12 mouse cellular contexts compared by ENCODE assay signal in the genomic region with DNA sequence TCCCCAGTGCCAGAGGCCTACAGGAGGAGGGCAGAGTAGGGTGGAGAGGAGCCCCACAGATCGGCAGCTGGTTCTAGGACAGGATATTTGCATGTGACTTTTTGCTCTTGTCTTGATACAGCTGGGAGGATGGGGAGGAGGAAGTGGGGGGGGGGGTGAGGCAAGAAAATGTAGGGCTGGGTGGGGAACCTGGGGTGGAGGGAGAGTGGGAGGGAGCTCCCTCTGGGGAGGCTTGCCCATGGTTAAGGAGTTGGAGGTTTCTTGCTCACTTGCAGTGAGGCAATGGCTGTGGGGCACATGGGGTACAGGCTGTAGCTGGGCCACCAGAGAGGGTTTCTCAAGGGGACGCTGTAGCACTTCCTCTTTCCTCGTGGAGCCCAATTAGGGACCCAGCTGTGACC. TPM values are rescaled to one million over a fixed set of nuclear protein-coding genes. Genes with fewer than 3 reads are reported as not detected.
DNase-seq lines count a peak whose midpoint lies in the region; ATAC-seq and TF ChIP-seq lines count a peak whose summit lies in the region.
"Had no signal": no experiment of that assay in that cellular context is flagged by ENCODE, and none has a peak within 500 bp of the region (broad histone marks: within the 10 kb centered on the region; RNA-seq: fewer than 3 reads in every experiment).

No protein-coding gene starts in this region.

- no peak overlapping the region for H3K27ac ChIP-seq in limb, embryonic 13.5 days
- H3K27ac ChIP-seq: midbrain, embryonic 10.5 days had no signal

- H3K4me3 ChIP-seq in E14TG2a.4 (replicated peaks; ENCODE audit: low read length), result peak overlapping the region; percentile 98
- no peak overlapping the region for H3K4me3 ChIP-seq in limb, embryonic 13.5 days

- H3K4me1 ChIP-seq in E14TG2a.4 (replicated peaks; ENCODE audit: low read depth, low read length), result peaks cover 81% of the 10 kb centered on the region
- peaks cover 32% of the 10 kb centered on the region for H3K4me1 ChIP-seq in limb, embryonic 13.5 days

- intact Hi-C loops in heart, postnatal 36 days (cut with DNase I), result no loop called here

- peaks cover 60% of the 10 kb centered on the region for H3K36me3 ChIP-seq in E14TG2a.4 (ENCODE audit: insufficient read depth, low read length)
- H3K36me3 ChIP-seq in limb, embryonic 13.5 days, result peaks cover 35% of the 10 kb centered on the region

- peak; percentile 97 for DNase-seq in heart, adult 11 months
- no peak for DNase-seq in heart, postnatal 36 days
- DNase-seq in left cerebral cortex, adult 8-10 months (ENCODE audit: low spot score in 2 of 2), result no peak
- DNase-seq in adrenal gland, adult 2 months, result no peak
- DNase-seq in ovary, postnatal 14 days (ENCODE audit: low spot score), result no peak
- DNase-seq: kidney, adult 9 months had no signal

- 59% methylated on average over 3 of the region's 3 CpGs for WGBS in limb, embryonic 13.5 days

- peak overlapping the region; percentile 53; the same call in 1 of the 2 replicates for H3K9ac ChIP-seq in limb, embryonic 13.5 days

- peak overlapping the region; percentile 86; the same call in 1 of the 2 replicates for H3K4me2 ChIP-seq in limb, embryonic 13.5 days (replicated peaks)

- H3K9me3 ChIP-seq in E14TG2a.4 (ENCODE audit: low read length), result no peaks in the 10 kb centered on the region
- H3K9me3 ChIP-seq in limb, embryonic 13.5 days, result no peaks in the 10 kb centered on the region
- H3K9me3 ChIP-seq: midbrain, embryonic 10.5 days had no signal

- H3K27me3 ChIP-seq in E14TG2a.4 (ENCODE audit: insufficient read depth, low read length), result no peaks in the 10 kb centered on the region
- H3K27me3 ChIP-seq in limb, embryonic 13.5 days, result no peaks in the 10 kb centered on the region
- H3K27me3 ChIP-seq: Patski had no signal

- no peak for TF ChIP-seq CTCF in E14TG2a.4 (conservative IDR thresholded peaks at IDR 0.05; ENCODE audit: low read length)

- ATAC-seq in limb, embryonic 13.5 days (ENCODE audit: low FRiP score, low read depth), result no peak
- ATAC-seq in neutrophil, adult 5-6 weeks (ENCODE audit: extremely low read depth, insufficient number of reproducible peaks, low FRiP score, poor library complexity, severe bottlenecking), result peak; percentile 49
- ATAC-seq: Patski had no signal

RNA-seq across cellular contexts. Expression of a gene that starts 2.7 kb away (rescaled TPM):
- 10 to 100 TPM; 17.6 to 18.1 TPM for total RNA-seq in heart, postnatal 36 days (2021)
- polyA plus RNA-seq in limb, embryonic 13.5 days (2015; fragmentation: Nextera tagmentation; extraction: Ambion mirVana), result 48.1 and 50.1 TPM in 2 replicates
- 362 and 371 TPM in 2 replicates for total RNA-seq in neutrophil, adult 5-6 weeks (2017)
- 10 to 100 TPM; 60.0 to 65.3 (median 61.9) TPM for total RNA-seq in left cerebral cortex, adult 8-10 months (2022)
- 10 to 100 TPM; 28.4 to 36.5 TPM for total RNA-seq in adrenal gland, adult 2 months (2021)
- 48.5 and 70.5 TPM in 2 replicates for polyA plus RNA-seq in adrenal gland, adult 2 months (2012; rRNA removed)

RNA-seq across cellular contexts. Expression of a gene that starts 16.5 kb away (rescaled TPM):
- under 1 TPM; 0.58 to 0.70 TPM for total RNA-seq in heart, postnatal 36 days (2021)
- 0.79 and 0.87 TPM in 2 replicates for polyA plus RNA-seq in limb, embryonic 13.5 days (2015; fragmentation: Nextera tagmentation; extraction: Ambion mirVana)
- total RNA-seq in neutrophil, adult 5-6 weeks (2017), result 12.3 and 14.1 TPM in 2 replicates
- 10 to 100 TPM; 50.8 to 62.7 (median 59.7) TPM for total RNA-seq in left cerebral cortex, adult 8-10 months (2022)
- total RNA-seq in adrenal gland, adult 2 months (2021), result 1 to 10 TPM; 1.5 to 4.1 TPM
- 59.0 and 66.3 TPM in 2 replicates for polyA plus RNA-seq in adrenal gland, adult 2 months (2012; rRNA removed)

RNA-seq across cellular contexts. Expression of a gene that starts 20.9 kb away (rescaled TPM):
- total RNA-seq in heart, postnatal 36 days (2021), result not detected
- polyA plus RNA-seq in limb, embryonic 13.5 days (2015; fragmentation: Nextera tagmentation; extraction: Ambion mirVana), result 0.08 and 0.51 TPM in 2 replicates
- 2.6 and 2.8 TPM in 2 replicates for total RNA-seq in neutrophil, adult 5-6 weeks (2017)
- under 1 TPM; 0.39 to 0.98 (median 0.75) TPM for total RNA-seq in left cerebral cortex, adult 8-10 months (2022)
- total RNA-seq in adrenal gland, adult 2 months (2021), result 1 to 10 TPM in 1 of 2 experiments, not detected in 1; 1.5 TPM
- polyA plus RNA-seq in adrenal gland, adult 2 months (2012; rRNA removed), result 0.10 and 0.34 TPM in 2 replicates
- polyA plus RNA-seq: midbrain, embryonic 10.5 days; Patski had no signal

RNA-seq across cellular contexts. Expression of a gene that starts 32.5 kb away (rescaled TPM):
- total RNA-seq in heart, postnatal 36 days (2021), result not detected
- 0.29 TPM in 1 of 2 replicates, not detected in the other for polyA plus RNA-seq in limb, embryonic 13.5 days (2015; fragmentation: Nextera tagmentation; extraction: Ambion mirVana)
- not detected in 2 replicates for total RNA-seq in neutrophil, adult 5-6 weeks (2017)
- not detected for total RNA-seq in left cerebral cortex, adult 8-10 months (2022)
- total RNA-seq in adrenal gland, adult 2 months (2021), result not detected
- not detected in 2 replicates for polyA plus RNA-seq in adrenal gland, adult 2 months (2012; rRNA removed)
- polyA plus RNA-seq: midbrain, embryonic 10.5 days; Patski; urinary bladder, adult 2 months had no signal

RNA-seq across cellular contexts. Expression of a gene that starts 40.4 kb away (rescaled TPM):
- total RNA-seq in heart, postnatal 36 days (2021), result 1 to 10 TPM; 9.4 to 9.6 TPM
- polyA plus RNA-seq in limb, embryonic 13.5 days (2015; fragmentation: Nextera tagmentation; extraction: Ambion mirVana), result 297 and 304 TPM in 2 replicates
- 0.12 TPM in 2 replicates for total RNA-seq in neutrophil, adult 5-6 weeks (2017)
- total RNA-seq in left cerebral cortex, adult 8-10 months (2022), result 100 to 1,000 TPM; 216 to 253 (median 234) TPM
- 10 to 100 TPM; 12.6 to 25.9 TPM for total RNA-seq in adrenal gland, adult 2 months (2021)
- 41.5 and 44.1 TPM in 2 replicates for polyA plus RNA-seq in adrenal gland, adult 2 months (2012; rRNA removed)
